Mouse (Mus musculus): Measurements from ENCODE around the gene Fut2. TPM values are rescaled to one million over a fixed set of nuclear protein-coding genes. Genes with fewer than 3 reads are reported as not detected.

Fut2 gene
- polyA plus RNA-seq (2016; fragmentation: Nextera tagmentation; extraction: Ambion mirVana) = 0.17 and 0.20 TPM in 2 replicates

DNA sequence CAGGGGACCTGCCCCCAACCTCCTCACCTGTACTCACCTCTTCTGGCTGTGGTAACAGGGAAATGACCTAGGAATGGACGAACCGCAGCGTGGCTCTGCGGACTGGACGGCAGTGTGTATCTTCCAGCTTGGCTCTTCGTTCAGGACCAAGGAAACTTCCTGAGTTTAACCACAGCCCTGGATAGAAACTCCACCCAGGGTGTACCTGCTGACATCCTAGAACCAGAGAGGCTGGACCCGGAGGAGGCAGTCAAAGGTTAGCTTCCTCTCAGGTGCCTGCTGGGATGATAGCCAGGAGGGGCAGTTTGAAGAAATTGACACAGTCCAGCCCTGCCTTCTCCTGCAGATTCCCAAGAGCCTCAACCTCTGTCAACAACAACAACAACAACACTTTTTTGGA, at the start of gene Fut2:
TSS of gene Fut2 (minus strand) at position 234 of the 400 bp plus-strand sequence.
- 86% methylated on average over 7 of the region's 7 CpGs for WGBS

GRCm38 (mm10) chr7:45715090-45715708, 49.0 kb upstream of the Fut2 start, which contains the start of gene Rpl18:
Rpl18 (plus strand) TSS chr7:45715457.
- Histone ChIP-seq H3K27ac (no peak within 1 kb of the TSS), H3K4me3 (peak within 1 kb of the TSS; percentile 74), H3K9me3 (no peaks in the 10 kb centered on the region), H3K4me1 (peaks cover 44% of the 10 kb centered on the region), H3K36me3 (peaks cover 44% of the 10 kb centered on the region), H3K9ac (peak within 1 kb of the TSS; percentile 69), H3K27me3 (replicated peaks) (no peaks in the 10 kb centered on the region), H3K4me2 (replicated peaks) (peak within 1 kb of the TSS; percentile 93)
- WGBS = 6% methylated on average over 34 of the region's 34 CpGs
- peak; percentile 86 for ATAC-seq (ENCODE audit: low FRiP score, low read depth)

More for the DNA sequence above, at the start of gene Fut2:
- Histone ChIP-seq H3K4me3 (no peak within 1 kb of the TSS), H3K27me3 (replicated peaks) (no peaks in the 10 kb centered on the region), H3K4me1 (0 out of 2 replicates have a peak, but pooled peaks cover 3% of the 10 kb centered on the region), H3K9me3 (no peaks in the 10 kb centered on the region), H3K27ac (no peak within 1 kb of the TSS), H3K4me2 (replicated peaks) (no peak within 1 kb of the TSS), H3K36me3 (no peaks in the 10 kb centered on the region), H3K9ac (no peak within 1 kb of the TSS)
- no peak for ATAC-seq (ENCODE audit: low FRiP score, low read depth)

GRCm38 (mm10) chr7:45714630-45715089, 48.5 kb upstream of the Fut2 start:
- no peaks in the 10 kb centered on the region for H3K9me3 ChIP-seq
- peaks cover 45% of the 10 kb centered on the region for H3K4me1 ChIP-seq
- WGBS = 10% methylated on average over 14 of the region's 14 CpGs
- peak overlapping the region; percentile 74 for H3K4me3 ChIP-seq
- H3K36me3 ChIP-seq = peaks cover 42% of the 10 kb centered on the region
- no peak overlapping the region for H3K27ac ChIP-seq
- H3K27me3 ChIP-seq (replicated peaks) = no peaks in the 10 kb centered on the region
- peak; percentile 17; the same call in 1 of the 2 replicates for ATAC-seq (ENCODE audit: low FRiP score, low read depth)
- H3K9ac ChIP-seq = peak overlapping the region; percentile 69
- H3K4me2 ChIP-seq (replicated peaks) = peak overlapping the region; percentile 93

DNA sequence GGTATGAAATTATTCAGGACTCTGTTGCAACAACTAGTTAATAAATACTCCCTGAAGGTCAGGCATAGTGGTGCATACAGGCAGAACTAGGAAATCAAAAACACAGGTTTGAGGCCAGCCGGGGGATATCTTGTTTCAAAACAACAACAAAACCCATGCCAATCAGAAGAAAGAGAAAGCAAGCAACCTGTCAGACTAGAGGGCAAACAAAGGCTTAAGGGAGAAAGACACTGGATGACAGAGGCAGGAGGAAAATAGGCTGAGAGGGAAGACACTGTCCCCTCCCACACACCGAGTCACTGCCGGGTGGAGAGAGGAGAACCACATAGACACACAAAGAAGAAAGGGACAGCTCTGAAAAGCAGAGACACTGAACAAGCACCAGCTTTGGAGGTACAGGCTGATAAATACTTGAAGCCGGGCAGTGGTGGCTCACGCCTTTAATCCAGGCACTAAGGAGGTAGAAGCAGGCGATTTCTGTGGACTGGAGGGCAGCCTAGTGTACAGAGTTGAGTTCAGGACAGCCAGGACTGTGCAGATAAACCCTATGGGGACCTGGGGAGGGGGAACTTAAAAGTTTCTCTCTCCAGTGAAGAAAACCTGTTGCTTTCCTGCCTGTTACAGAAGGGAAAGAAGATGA, 47.8 kb upstream of the Fut2 start:
- Histone ChIP-seq H3K9me3 (no peaks in the 10 kb centered on the region), H3K27me3 (replicated peaks) (no peaks in the 10 kb centered on the region), H3K4me1 (peaks cover 45% of the 10 kb centered on the region), H3K36me3 (peaks cover 36% of the 10 kb centered on the region), H3K9ac (peak overlapping the region; percentile 69; the same call in 1 of the 2 replicates), H3K4me3 (peak overlapping the region; percentile 74), H3K4me2 (replicated peaks) (peak overlapping the region; percentile 93), H3K27ac (no peak overlapping the region)
- ATAC-seq (ENCODE audit: low FRiP score, low read depth) = no peak
- WGBS = 93% methylated on average over 6 of the region's 6 CpGs

DNA sequence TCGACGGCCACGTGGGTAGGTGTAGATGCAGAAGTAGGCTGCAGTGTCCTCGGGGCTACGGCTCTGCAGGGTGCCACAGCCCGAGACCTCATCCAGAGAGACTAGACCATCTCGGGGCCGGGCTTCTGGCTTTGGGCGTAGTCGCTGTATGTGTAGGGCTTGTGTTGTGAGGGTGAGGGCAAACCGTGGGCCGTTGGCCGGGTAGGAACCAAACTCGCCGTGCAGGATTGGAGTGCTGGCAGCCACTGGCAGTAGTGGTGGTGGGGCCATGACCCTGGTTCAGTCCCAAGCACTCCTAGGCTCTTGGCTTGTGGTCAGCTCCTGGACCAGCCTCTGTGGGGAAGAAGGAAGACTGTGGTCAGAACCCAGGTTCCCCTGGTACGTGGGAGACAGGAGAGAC, 47.2 kb upstream of the Fut2 start:
- no peak overlapping the region for H3K4me3 ChIP-seq
- H3K27me3 ChIP-seq (replicated peaks) = no peaks in the 10 kb centered on the region
- WGBS = 94% methylated on average over 16 of the region's 16 CpGs
- H3K4me2 ChIP-seq (replicated peaks) = no peak overlapping the region; the same call in 1 of the 2 replicates
- no peak overlapping the region for H3K9ac ChIP-seq
- H3K27ac ChIP-seq = no peak overlapping the region
- H3K9me3 ChIP-seq = no peaks in the 10 kb centered on the region
- peaks cover 36% of the 10 kb centered on the region for H3K36me3 ChIP-seq
- ATAC-seq (ENCODE audit: low FRiP score, low read depth) = no peak
- peaks cover 45% of the 10 kb centered on the region for H3K4me1 ChIP-seq

DNA sequence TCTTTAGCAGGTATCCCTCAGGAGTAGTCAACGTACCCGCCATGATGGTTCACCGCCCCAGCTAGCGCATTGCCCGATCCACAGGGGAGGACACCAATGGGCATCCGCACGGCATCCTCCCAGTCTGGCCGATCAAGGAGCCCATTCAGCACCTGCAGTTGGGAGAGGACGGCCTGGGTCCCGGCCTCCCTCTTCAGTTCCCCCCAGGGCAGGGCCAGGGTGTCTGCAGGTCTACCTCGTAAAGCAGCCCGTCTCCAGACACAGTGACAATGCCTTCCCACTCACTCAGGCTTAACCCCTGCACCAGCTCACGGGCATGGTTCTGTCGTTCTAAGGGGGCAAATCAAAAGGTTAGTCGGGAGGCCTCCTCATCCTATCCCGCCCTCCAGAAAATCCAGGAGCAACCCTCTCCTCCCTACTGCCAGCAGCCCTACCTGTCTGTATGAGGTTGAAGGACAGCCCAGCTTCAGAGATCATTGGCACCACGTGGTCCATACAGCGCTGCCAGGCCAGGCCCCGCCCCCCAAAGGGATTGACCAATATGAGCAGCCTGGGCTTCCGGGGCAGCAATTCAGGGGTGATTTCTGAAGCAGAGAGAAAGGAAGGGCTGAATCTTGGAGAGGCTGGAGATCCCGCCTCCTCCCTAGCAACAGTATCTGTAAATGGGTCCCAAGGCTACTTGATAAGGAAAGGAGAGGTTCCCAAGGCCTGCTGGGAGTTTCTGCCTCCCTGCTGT, 46.0 kb upstream of the Fut2 start:
- Histone ChIP-seq H3K4me2 (replicated peaks) (no peak overlapping the region), H3K9ac (no peak overlapping the region)

DNA sequence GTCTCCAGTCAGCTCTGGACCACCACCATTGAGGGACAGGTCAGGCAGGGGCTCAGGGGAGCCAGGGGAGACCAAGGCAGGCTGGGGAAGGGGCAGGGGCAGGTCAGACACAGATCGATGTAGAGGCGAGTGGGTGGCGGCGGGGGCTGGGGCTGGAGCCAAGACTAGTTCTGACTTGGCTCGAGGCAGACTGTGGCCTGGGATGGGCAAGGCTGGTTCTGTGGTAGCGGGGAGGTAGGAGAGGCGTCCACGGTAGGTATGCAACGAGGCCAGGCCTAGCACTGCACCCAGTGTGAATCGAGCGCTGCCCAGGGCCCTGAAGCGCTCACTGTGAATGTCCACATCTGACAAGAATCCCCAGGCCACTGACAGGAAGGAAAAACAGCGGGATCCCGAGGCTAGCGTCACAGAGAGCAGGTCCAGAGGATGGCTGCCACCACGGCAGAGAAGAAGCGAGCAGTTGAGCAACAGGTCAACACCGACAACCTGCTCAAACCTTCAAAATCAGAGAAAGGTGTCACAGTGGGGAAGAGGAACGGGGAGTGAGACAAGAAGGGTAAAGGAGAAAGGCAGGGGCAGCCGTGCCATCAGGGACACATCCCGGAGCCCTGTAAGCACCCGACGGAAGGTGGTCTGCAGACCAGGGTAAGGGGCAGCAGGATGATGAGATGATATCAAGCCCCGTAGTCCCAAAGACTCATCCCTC, 45.3 kb upstream of the Fut2 start:
- H3K36me3 ChIP-seq = peaks cover 36% of the 10 kb centered on the region
- ATAC-seq (ENCODE audit: low FRiP score, low read depth) = no peak
- H3K27ac ChIP-seq = no peak overlapping the region
- WGBS = 91% methylated on average over 24 of the region's 24 CpGs
- no peaks in the 10 kb centered on the region for H3K27me3 ChIP-seq (replicated peaks)
- H3K4me2 ChIP-seq (replicated peaks) = no peak overlapping the region
- H3K4me3 ChIP-seq = no peak overlapping the region
- no peak overlapping the region for H3K9ac ChIP-seq
- H3K9me3 ChIP-seq = no peaks in the 10 kb centered on the region
- peaks cover 57% of the 10 kb centered on the region for H3K4me1 ChIP-seq

More for the DNA sequence above, 46.0 kb upstream of the Fut2 start:
- H3K36me3 ChIP-seq = peaks cover 36% of the 10 kb centered on the region
- no peak for ATAC-seq (ENCODE audit: low FRiP score, low read depth)
- no peak overlapping the region for H3K27ac ChIP-seq
- 90% methylated on average over 21 of the region's 21 CpGs for WGBS
- no peaks in the 10 kb centered on the region for H3K27me3 ChIP-seq (replicated peaks)
- H3K4me3 ChIP-seq = no peak overlapping the region
- no peaks in the 10 kb centered on the region for H3K9me3 ChIP-seq
- peaks cover 57% of the 10 kb centered on the region for H3K4me1 ChIP-seq

- Histone ChIP-seq H3K27ac (no peak overlapping the region), H3K4me1 (peaks cover 57% of the 10 kb centered on the region), H3K36me3 (peaks cover 36% of the 10 kb centered on the region), H3K9ac (no peak overlapping the region), H3K4me3 (no peak overlapping the region), H3K27me3 (replicated peaks) (no peaks in the 10 kb centered on the region), H3K9me3 (no peaks in the 10 kb centered on the region), H3K4me2 (replicated peaks) (no peak overlapping the region)
- 96% methylated on average over 20 of the region's 20 CpGs for WGBS
- no peak for ATAC-seq (ENCODE audit: low FRiP score, low read depth)
Observed at GRCm38 (mm10) chr7:45710477-45711191, 44.4 kb upstream of the Fut2 start.

DNA sequence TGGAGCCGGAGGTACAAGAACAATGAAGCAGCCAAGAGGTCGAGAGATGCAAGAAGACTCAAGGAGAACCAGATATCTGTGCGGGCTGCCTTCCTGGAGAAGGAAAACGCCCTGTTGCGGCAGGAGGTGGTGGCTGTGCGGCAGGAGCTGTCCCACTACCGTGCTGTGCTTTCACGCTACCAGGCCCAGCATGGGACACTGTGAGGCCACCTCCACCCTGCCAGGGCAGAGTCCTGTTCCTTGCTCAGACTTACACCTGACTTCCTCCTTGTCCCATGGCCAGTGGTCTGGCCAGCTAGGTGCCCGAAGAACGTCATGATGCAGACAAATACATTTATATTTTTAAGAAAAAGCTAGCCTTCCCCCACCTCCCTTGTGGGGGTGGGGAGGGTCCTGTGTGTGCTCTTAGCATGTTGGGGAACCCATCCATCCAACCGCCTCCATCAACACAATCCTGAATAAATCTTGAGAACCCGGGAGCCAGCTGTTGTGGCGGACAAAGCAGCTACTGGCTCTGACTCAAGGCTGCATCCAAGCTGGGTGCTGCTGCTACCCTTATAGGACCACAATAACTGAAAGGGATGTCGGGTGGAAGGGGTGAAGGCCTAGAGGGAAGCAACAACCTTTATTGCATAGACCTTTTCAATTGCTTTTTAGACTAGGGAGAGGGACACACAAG, 43.6 kb upstream of the Fut2 start:
- H3K9ac ChIP-seq = no peak overlapping the region
- H3K36me3 ChIP-seq = peaks cover 36% of the 10 kb centered on the region
- H3K4me3 ChIP-seq = no peak overlapping the region
- H3K27me3 ChIP-seq (replicated peaks) = no peaks in the 10 kb centered on the region
- H3K4me1 ChIP-seq = peaks cover 60% of the 10 kb centered on the region
- H3K9me3 ChIP-seq = no peaks in the 10 kb centered on the region
- WGBS = 72% methylated on average over 14 of the region's 14 CpGs
- no peak overlapping the region for H3K27ac ChIP-seq
- H3K4me2 ChIP-seq (replicated peaks) = no peak overlapping the region; the same call in 1 of the 2 replicates
- no peak for ATAC-seq (ENCODE audit: low FRiP score, low read depth)

GRCm38 (mm10) chr7:45709036-45709435, 42.8 kb upstream of the Fut2 start:
- H3K9me3 ChIP-seq = no peaks in the 10 kb centered on the region
- 0 out of 2 replicates have a peak overlapping the region, but pooled peaks have one; percentile 14 for H3K4me2 ChIP-seq (replicated peaks)
- H3K27ac ChIP-seq = no peak overlapping the region
- no peak overlapping the region for H3K4me3 ChIP-seq
- H3K4me1 ChIP-seq = peaks cover 54% of the 10 kb centered on the region
- no peak overlapping the region for H3K9ac ChIP-seq
- H3K36me3 ChIP-seq = peaks cover 36% of the 10 kb centered on the region
- 36% methylated on average over 6 of the region's 6 CpGs for WGBS
- ATAC-seq (ENCODE audit: low FRiP score, low read depth) = no peak
- no peaks in the 10 kb centered on the region for H3K27me3 ChIP-seq (replicated peaks)
